Mouse (Mus musculus): Measurements from ENCODE around the gene Cldn4.
A peak's percentile ranks its signal among the peaks of the same experiment; 100 is the strongest.
"Not testable (repeated sequence)": the region's sequence is repeated elsewhere in the genome, so short reads cannot be mapped to it uniquely, and the experiment has no call there.

Gene Cldn4

GRCm38 (mm10) chr5:134963546-134963945 lies 16.8 kb upstream of the Cldn4 start:
- no peak for DNase-seq

- DNase-seq, result no peak
These were observed 14.8 kb upstream of the Cldn4 start for GRCm38 (mm10) chr5:134961519-134961918.

GRCm38 (mm10) chr5:134960430-134960829 lies 13.7 kb upstream of the Cldn4 start:
- DNase-seq, result no peak

GRCm38 (mm10) chr5:134959114-134959513 lies 12.4 kb upstream of the Cldn4 start:
- DNase-seq, result no peak

DNA sequence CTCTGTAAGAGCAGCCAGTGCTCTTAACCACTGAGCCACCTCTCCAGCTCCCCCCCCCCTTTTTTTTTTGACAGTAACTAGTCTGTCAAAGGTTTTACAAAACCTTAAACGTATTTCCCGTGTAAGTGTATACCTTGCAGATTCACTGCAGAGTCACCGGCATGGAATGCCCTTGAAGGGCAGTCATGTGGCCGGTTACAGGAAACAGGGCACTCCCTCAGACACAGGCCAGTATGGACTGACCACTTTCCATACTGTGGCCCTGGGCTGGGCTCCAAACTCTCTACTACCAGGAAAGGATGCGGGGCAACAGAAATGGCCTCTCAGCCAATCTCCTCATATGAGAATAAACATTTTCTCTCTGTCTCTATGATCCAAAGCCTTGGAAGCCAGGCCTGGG lies 8.8 kb upstream of the Cldn4 start:
- DNase-seq, result no peak

DNA sequence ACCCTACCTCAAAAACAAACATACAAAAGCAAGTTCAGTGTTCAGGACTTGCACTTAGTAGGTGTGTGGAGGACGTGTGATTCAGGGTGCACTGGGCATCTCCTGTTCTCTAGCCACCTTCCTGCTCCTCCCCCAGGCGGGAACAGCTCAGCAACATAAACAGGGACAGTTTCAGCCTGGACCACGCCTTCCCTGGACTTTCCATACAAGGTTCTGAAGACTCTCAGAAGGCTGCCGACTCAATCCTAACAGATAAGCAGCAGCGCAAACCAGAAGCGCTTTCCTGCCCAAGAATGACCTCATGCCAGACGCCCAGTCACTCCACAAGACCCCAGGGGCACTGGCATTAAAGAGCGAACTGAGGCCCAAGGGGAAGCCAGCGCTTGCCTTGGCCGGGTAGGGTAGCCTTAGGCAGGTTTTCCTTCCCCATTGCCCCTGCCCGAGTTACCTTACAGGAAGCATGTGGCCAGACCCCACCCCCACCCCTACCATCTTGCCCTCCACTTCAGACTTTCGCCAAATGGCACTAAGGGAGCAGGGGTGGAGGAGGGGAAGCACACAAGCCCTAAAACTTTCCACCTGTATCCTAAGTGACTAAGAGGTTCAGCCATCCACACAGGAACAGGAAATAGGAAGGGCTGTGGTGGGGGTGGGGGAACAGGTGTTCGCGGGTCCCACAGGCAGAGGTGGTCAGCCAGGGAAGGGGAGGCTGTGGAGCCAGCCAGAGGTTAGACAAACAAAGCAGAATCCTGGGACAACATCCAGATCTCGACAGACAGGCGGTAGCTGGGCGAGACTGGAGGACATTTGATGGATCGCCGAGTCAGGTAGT lies 4.5 kb upstream of the Cldn4 start:
- no peak for DNase-seq

DNA sequence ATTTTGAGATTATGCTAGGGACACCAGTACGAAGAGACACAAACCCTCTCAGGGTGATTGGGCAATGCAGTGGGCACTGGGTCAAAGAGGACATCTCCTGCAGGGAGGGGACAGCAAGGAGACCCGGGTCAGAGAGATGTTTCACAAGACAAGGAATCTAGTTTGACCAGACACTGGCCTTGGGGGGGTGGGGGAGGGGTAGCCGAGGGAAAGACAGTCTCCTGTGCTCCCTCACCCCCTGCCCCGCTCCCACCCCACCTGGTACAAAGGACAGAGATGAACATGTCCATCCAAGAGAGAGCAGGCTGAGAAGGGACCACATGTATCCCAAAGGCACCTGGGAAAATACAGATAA lies 1.3 kb upstream of the Cldn4 start:
- no peak for DNase-seq

- no peak for DNase-seq
These were observed 818 bp upstream of the Cldn4 start for GRCm38 (mm10) chr5:134947420-134948084.

GRCm38 (mm10) chr5:134946063-134946856 lies 474 bp downstream of the Cldn4 start:
- DNase-seq, result no peak

- DNase-seq, result no peak
These were observed 1.3 kb downstream of the Cldn4 start for GRCm38 (mm10) chr5:134945266-134945959.

DNA sequence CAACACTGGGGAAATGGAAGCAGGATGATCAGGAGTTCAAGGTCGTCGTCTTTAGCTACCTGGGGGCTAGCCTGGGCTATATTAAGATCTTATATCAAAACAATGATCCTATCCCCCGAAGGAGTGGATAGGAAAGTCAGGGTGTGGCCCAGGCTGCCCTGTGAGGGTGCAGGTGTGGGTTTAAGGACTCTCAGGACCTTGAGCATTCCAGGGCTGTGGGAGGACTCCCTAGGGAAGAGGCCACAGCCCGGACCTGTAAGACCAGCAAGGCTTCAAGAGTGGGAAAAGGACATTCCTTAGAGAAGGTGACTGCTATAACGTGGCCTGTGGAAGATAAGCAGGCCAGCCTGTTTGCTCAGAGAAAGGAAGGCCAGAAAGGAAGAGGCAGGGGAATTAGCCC lies 2.6 kb downstream of the Cldn4 start:
- DNase-seq, result no peak

DNA sequence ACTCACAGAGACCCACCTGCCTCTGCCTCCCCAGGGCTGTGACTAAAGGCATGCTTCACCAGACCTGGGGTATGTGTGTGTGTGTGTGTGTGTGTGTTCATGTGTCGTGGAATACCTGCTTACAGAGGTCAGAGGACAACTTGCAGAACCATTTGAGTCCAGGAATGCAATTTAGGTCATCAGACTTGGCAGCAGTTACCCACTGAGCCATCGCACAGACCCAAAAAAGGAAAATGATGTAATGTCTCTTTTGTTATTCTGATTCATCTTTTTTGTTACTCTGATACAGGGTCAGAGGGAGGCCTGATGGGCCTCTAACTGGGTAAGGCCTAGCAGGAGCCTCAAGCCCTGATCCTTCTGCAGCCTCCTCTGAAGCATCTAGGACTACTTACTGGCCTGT lies 4.0 kb downstream of the Cldn4 start:
- no peak for DNase-seq

GRCm38 (mm10) chr5:134941472-134942209 lies 5.1 kb downstream of the Cldn4 start:
- DNase-seq, result no peak

DNA sequence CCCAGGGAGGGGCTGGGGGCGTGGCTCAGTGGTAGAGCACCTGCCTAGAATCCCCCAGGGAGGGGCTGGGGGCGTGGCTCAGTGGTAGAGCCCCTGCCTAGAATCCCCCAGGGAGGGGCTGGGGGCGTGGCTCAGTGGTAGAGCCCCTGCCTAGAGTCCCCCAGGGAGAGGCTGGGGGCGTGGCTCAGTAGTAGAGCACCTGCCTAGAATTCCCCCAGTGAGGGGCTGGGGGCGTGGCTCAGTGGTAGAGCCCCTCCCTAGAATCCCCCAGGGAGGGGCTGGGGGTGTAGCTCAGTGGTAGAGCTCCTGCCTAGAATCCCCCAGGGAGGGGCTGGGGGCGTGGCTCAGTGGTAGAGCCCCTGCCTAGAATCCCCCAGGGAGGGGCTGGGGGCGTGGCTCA lies 7.2 kb downstream of the Cldn4 start:
- not testable (repeated sequence) for DNase-seq

DNA sequence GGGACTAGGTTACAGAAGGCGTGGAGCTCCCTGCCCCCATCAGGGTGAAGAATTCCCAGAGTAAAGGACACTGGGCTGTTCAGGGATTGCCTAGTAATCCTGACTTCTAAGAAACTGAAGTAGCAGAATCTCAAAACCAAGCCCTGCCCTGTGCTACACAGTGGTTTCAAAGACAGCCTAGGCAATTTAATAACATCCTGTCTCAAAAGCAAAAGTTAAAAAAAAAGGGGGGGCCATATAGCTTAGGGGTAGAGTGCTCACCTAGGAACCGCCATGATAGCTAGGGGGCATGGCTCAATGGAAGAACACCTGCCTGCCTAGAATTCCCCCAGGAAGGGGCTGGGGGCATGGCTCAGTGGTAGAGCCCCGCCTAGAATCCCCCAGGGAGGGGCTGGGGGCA lies 7.7 kb downstream of the Cldn4 start:
- DNase-seq, result no peak

GRCm38 (mm10) chr5:134936626-134937185 lies 10.0 kb downstream of the Cldn4 start:
- no peak for DNase-seq

DNA sequence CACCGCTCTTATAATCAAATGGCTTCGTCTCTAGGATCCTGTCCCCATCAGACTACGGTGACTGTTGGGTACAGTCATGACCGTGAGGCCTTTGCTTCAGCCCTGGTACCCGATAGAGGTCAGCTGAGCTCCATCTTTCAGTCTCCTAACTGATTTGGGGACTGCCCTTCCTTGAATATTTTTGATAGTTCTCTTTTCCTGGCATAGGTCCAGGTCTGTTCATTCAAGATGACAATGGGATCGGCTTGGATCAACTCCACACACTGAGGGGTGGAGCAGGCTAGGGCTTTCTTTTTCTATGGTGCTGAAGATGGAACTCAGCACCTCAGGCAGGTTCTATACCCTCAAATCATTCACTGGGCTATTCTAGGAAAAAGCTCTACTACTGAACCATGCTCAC lies 10.7 kb downstream of the Cldn4 start:
- no peak for DNase-seq

GRCm38 (mm10) chr5:134934666-134935065 lies 12.1 kb downstream of the Cldn4 start:
- DNase-seq, result no peak

GRCm38 (mm10) chr5:134933686-134934085 lies 13.0 kb downstream of the Cldn4 start:
- DNase-seq, result not testable (repeated sequence)

DNA sequence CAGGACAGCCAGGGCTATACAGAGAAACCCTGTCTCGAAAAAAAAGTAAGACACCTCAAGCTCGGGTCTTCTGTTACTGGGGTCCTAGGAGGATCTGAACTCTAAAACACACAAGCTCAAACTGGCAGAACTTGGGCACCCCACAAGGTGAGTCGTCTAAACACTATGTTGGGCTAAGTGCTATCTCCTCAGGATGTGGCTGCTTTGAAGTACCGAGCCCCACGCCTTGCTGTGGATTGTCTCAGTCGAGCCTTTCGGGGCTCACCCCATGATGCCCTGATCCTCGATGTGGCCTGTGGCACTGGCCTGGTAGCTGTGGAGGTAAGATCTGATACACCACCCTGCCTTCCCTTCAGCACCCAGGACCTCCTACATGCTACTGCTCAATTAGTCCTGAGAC lies 13.5 kb downstream of the Cldn4 start:
- no peak for DNase-seq

DNA sequence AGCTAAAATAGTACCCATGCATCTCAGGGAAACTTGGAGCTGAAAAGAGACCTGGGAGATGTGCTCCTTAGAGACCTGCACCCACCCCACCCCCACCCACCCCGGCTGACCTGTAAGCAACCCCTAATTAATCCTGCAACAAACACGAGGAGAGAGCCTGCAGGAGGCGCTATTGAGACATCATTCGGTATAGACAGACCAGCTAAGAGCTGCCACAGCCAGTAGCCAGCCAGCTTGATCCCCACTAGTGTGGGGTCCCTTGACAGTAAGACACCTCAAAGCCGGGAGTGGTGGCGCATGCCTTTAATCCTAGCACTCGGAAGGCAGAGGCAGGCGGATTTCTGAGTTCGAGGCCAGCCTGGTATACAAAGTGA lies 13.8 kb downstream of the Cldn4 start:
- DNase-seq, result peak; percentile 40
